Mouse (Mus musculus) ES-E14 (cell line): ENCODE data around the gene Acot3.

Source experiments
- CHD2 ChIP-seq: IDR thresholded peaks from 2 replicates; pipeline ENCODE4 v1.6.1; 2014; ENCODE audit warnings: mild to moderate bottlenecking, low read depth, low read length, inconsistent platforms
- HCFC1 ChIP-seq: IDR thresholded peaks from 2 replicates; pipeline ENCODE4 v1.6.1; 2012; ENCODE audit warnings: low read length, inconsistent platforms, borderline replicate concordance; ENCODE audit not compliant: insufficient read depth
- MAFK ChIP-seq: IDR thresholded peaks from 2 replicates; pipeline ENCODE4 v1.6.1; 2014; ENCODE audit warnings: mild to moderate bottlenecking, low read depth, low read length, inconsistent platforms; ENCODE audit not compliant: insufficient read depth
- ZC3H11A ChIP-seq: IDR thresholded peaks from 2 replicates; pipeline ENCODE4 v1.6.1; 2012; ENCODE audit warnings: low read depth, mild to moderate bottlenecking, inconsistent platforms, low read length, borderline replicate concordance

GRCm38 (mm10) chr12:84099605-84100004 lies 47.7 kb downstream of the Acot3 start:
- TF ChIP-seq MAFK (no peak), HCFC1 (no peak), ZC3H11A (no peak), CHD2 (no peak)
